Mouse (Mus musculus) small intestine, adult 2 months (tissue): ENCODE data around the gene Fosl1.

Experiments
- CTCF ChIP-seq: fragments of 200-500 bp; IDR thresholded peaks from 2 replicates; pipeline ENCODE4 v1.5.1; 2012; ENCODE audit warnings: low read depth, mild to moderate bottlenecking, control low read depth, inconsistent platforms, low read length, moderate library complexity, mixed read lengths; ENCODE audit not compliant: insufficient replicate concordance, insufficient read length; ENCODE audit errors: extremely low read depth
- POLR2A ChIP-seq: fragments of 200-500 bp; IDR thresholded peaks from 2 replicates; pipeline ENCODE4 v1.6.1; 2012; ENCODE audit warnings: low read depth, mild to moderate bottlenecking, control low read depth, inconsistent platforms, low read length, moderate library complexity

DNA sequence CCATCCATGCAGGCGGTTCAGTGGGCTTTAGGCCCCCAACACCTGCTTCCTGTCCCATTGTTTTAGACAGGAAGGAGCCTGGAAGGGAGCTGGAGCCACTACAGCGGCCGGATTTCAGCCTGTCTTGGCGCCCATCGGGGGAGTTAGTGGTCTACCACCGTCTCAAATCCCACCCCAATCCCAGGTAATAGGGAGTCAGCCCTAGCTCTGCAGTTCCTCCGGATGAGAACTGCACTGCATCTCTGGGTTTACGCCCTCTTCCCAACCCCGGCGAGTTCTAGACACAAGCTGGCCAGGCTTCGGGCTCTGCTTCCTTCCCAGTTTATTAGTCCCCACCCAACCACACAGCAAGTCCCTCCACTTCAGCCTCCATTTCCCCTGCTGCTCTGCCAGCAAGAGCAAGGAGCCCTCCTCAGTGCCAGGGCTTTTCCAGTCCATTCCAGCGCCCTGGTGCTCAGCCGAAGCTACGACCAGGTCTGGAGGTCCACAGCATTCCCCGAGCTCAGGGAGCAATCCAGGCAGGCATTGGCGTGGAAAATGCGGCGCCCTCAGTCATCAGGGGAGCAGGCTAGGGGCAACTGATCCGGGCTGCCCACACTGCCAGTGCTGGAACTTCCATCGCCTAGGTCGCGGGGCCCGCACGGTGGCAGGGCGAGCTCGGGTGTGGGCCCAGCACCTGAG, 9.0 kb downstream of the Fosl1 start:
- TF ChIP-seq CTCF (no peak), POLR2A (no peak)
